Mouse (Mus musculus) cortical plate, adult 2 months (tissue): ENCODE data around the gene Gjb4. TPM values are rescaled to one million over a fixed set of nuclear protein-coding genes. Genes with fewer than 3 reads are reported as not detected.
A peak's percentile ranks its signal among the peaks of the same experiment; 100 is the strongest.

Experiments
- H3K27ac ChIP-seq: fragments of 200-500 bp; 2 replicates; pipeline ENCODE4 v1.5.1; 2012; ENCODE audit warnings: low read length, control low read depth, inconsistent platforms; ENCODE audit not compliant: insufficient read depth
- H3K4me1 ChIP-seq: fragments of 200-500 bp; 2 replicates; pipeline ENCODE4 v1.6.1; 2011; ENCODE audit warnings: low read length; ENCODE audit not compliant: control insufficient read depth, insufficient read depth
- H3K4me3 ChIP-seq: fragments of 200-500 bp; 2 replicates; pipeline ENCODE4 v1.5.1; 2011; ENCODE audit warnings: mild to moderate bottlenecking, low read length, control low read depth; ENCODE audit not compliant: insufficient read depth
- CTCF ChIP-seq: fragments of 200-500 bp; IDR thresholded peaks from 2 replicates; pipeline ENCODE4 v1.5.1; 2011; ENCODE audit warnings: mild to moderate bottlenecking, control low read depth, low read length; ENCODE audit not compliant: insufficient read depth; ENCODE audit errors: extremely low read depth
- POLR2A ChIP-seq: fragments of 200-500 bp; IDR thresholded peaks from 2 replicates; pipeline ENCODE4 v1.6.1; 2011; ENCODE audit warnings: mild to moderate bottlenecking, low read length, control low read depth; ENCODE audit not compliant: insufficient read depth; ENCODE audit errors: extremely low read depth
- polyA plus RNA-seq: library from polyadenylated mRNA; depleted of rRNA; stranded (reverse); fragments of >200 nt; gene quantifications from 2 replicates; pipeline ENCODE4 v1.2.3, GENCODE M21; 2012

The Gjb4 gene
- polyA plus RNA-seq, 1 experiment: not detected

DNA sequence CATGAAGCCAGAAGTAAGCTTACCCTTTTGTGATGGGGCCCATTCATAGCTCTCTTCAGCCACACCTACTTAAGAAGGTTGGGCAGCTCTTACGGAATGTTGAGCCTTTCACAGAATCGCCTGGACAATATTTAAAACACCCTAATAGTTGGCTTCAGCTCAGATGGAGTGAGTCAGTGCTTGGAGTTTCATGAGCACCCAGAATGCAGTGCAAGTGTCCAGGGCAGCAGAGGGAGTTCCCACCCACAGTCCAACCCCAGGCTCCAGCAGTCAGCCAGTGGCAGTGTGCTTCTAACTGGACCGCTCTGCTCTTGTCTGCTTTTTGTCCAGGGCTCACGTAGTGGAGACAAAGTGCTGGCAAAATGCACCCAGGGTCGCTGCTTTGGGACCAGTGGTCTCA lies 17.7 kb upstream of the Gjb4 start:
- Histone ChIP-seq H3K27ac (no peak overlapping the region), H3K4me3 (no peak overlapping the region), H3K4me1 (no peaks in the 10 kb centered on the region)
- TF ChIP-seq CTCF (no peak), POLR2A (no peak)

- Histone ChIP-seq H3K27ac (no peak overlapping the region), H3K4me1 (no peaks in the 10 kb centered on the region), H3K4me3 (no peak overlapping the region)
- TF ChIP-seq CTCF (0 out of 2 replicates have a peak, but pooled peaks have one; percentile 19), POLR2A (no peak)
Observed at GRCm38 (mm10) chr4:127370447-127370846, 16.6 kb upstream of the Gjb4 start.

- H3K27ac ChIP-seq: no peak overlapping the region
- TF ChIP-seq POLR2A: no peak
- TF ChIP-seq CTCF: peak; percentile 98
- H3K4me1 ChIP-seq: no peaks in the 10 kb centered on the region
- no peak overlapping the region for H3K4me3 ChIP-seq
Observed at GRCm38 (mm10) chr4:127368379-127368973, 14.6 kb upstream of the Gjb4 start.

DNA sequence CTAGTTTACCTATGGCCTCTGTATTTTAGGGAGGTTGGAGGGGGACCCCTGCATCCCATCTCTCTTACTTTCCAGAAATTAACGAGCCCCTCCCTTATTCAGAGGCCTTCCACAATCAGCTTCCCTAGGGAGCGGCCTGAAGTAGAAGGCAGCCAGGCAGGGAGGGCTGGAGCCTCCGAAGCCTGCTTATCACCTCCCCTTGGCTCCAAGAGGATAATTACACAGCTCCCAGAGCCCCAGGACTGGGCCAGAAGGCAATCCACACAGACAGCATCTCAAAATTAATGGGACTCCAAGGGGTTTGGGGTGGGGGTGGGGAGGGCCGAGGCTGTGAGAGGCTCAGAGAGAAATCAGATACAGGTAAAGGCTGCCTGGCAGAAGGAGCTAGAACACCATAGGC lies 12.0 kb upstream of the Gjb4 start:
- H3K27ac ChIP-seq: no peak overlapping the region
- H3K4me1 ChIP-seq: no peaks in the 10 kb centered on the region
- no peak overlapping the region for H3K4me3 ChIP-seq
- TF ChIP-seq POLR2A (no peak), CTCF (no peak)

- H3K27ac ChIP-seq: no peak overlapping the region
- no peaks in the 10 kb centered on the region for H3K4me1 ChIP-seq
- TF ChIP-seq CTCF (no peak), POLR2A (no peak)
Observed at GRCm38 (mm10) chr4:127365433-127365832, 11.6 kb upstream of the Gjb4 start.

GRCm38 (mm10) chr4:127364431-127364830 lies 10.6 kb upstream of the Gjb4 start:
- no peak overlapping the region for H3K27ac ChIP-seq
- H3K4me3 ChIP-seq: no peak overlapping the region
- TF ChIP-seq CTCF (no peak), POLR2A (no peak)
- no peaks in the 10 kb centered on the region for H3K4me1 ChIP-seq

More at GRCm38 (mm10) chr4:127365433-127365832, 11.6 kb upstream of the Gjb4 start:
- no peak overlapping the region for H3K4me3 ChIP-seq

GRCm38 (mm10) chr4:127363331-127363730 lies 9.4 kb upstream of the Gjb4 start:
- no peaks in the 10 kb centered on the region for H3K4me1 ChIP-seq
- H3K27ac ChIP-seq: no peak overlapping the region
- TF ChIP-seq POLR2A (no peak), CTCF (0 out of 2 replicates have a peak, but pooled peaks have one; percentile 21)
- H3K4me3 ChIP-seq: no peak overlapping the region

- Histone ChIP-seq H3K4me1 (no peaks in the 10 kb centered on the region), H3K4me3 (no peak overlapping the region), H3K27ac (no peak overlapping the region)
- TF ChIP-seq POLR2A (no peak), CTCF (no peak)
Observed at GRCm38 (mm10) chr4:127362520-127362919, 8.6 kb upstream of the Gjb4 start.

DNA sequence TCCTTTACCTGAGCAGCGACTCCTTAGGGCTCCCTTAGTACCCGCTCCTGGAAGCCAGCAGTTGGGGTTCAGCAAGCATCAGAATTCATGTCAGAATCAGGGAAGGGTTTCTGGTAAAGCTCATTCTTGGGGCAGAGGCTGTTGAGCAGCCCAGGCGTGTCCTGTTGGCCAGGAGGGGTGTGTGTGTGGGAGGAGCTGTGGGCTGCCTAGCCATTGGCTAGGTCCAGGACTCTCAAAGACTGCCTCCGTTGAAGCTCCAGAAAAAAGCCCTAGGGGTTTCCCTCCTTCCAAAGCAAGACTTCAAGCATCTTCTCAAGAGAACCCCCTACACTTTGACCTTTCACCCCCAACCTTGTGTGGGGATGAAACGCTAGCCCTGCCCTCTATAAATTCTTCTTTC lies 4.1 kb upstream of the Gjb4 start, which contains the start of gene Gjb5:
TSS of gene Gjb5 (minus strand) at position 164 of the 400 bp plus-strand sequence.
- TF ChIP-seq POLR2A (no peak), CTCF (no peak)
- Histone ChIP-seq H3K4me3 (no peak within 1 kb of the TSS), H3K27ac (no peak within 1 kb of the TSS), H3K4me1 (no peaks in the 10 kb centered on the region)
